Mouse (Mus musculus) central nervous system, embryonic 18 days (tissue): ENCODE results near the gene Atp5g3. TPM values are rescaled to one million over a fixed set of nuclear protein-coding genes. Genes with fewer than 3 reads are reported as not detected.

Source experiments
- polyA plus RNA-seq: library from polyadenylated mRNA; depleted of rRNA; stranded (reverse); fragments of >200 nt; gene quantifications from 2 replicates; pipeline ENCODE4 v1.2.3, GENCODE M21; 2012; rRNA removed

Gene Atp5g3
- polyA plus RNA-seq: 770 and 831 TPM in 2 replicates

GRCm38 (mm10) chr2:73911175-73911700 lies at the start of gene Atp5g3:
Gene Atp5g3 (minus strand): TSS chr2:73911326.

GRCm38 (mm10) chr2:73892464-73893296 lies 18.4 kb downstream of the Atp5g3 start, which contains the start of gene Atf2:
Gene Atf2 (minus strand): TSS chr2:73892639.

Other genes starting within 250 kb of the Atp5g3 start
- gene Chn1, start 136.0 kb downstream of the Atp5g3 start, polyA plus RNA-seq: 192 and 199 TPM in 2 replicates
- 40.0 and 46.1 TPM in 2 replicates for gene Atf2, start 18.7 kb downstream of the Atp5g3 start, polyA plus RNA-seq